Mouse (Mus musculus) heart, embryonic 13.5 days (tissue): ENCODE data around the gene Safb2. TPM values are rescaled to one million over a fixed set of nuclear protein-coding genes. Genes with fewer than 3 reads are reported as not detected.

Experiments
- ATAC-seq: fragments of 200-750 bp; cut with Nextera tagmentation; 2 replicates; pipeline ENCODE4 v1.8.0; 2017; ENCODE audit warnings: moderate TSS enrichment; ENCODE audit not compliant: insufficient number of reproducible peaks, low FRiP score, low TSS enrichment; ENCODE audit errors: extremely low read depth
- H3K27ac ChIP-seq: fragments of 300-500 bp; sonication (generic); replicated peaks from 2 replicates; pipeline ENCODE4 v1.5.1; 2015; ENCODE audit warnings: moderate library complexity, mild to moderate bottlenecking, inconsistent platforms
- H3K27me3 ChIP-seq: fragments of 300-500 bp; sonication (generic); replicated peaks from 2 replicates; pipeline ENCODE4 v1.6.1; 2015; ENCODE audit warnings: mild to moderate bottlenecking, inconsistent platforms
- H3K36me3 ChIP-seq: fragments of 300-500 bp; sonication (generic); 2 replicates; pipeline ENCODE4 v1.6.1; 2015; ENCODE audit warnings: mild to moderate bottlenecking, inconsistent platforms
- H3K4me1 ChIP-seq: fragments of 300-500 bp; sonication (generic); 2 replicates; pipeline ENCODE4 v1.6.1; 2015; ENCODE audit warnings: inconsistent platforms
- H3K4me2 ChIP-seq: fragments of 300-500 bp; sonication (generic); 2 replicates; pipeline ENCODE4 v1.6.1; 2015; ENCODE audit warnings: inconsistent platforms, mild to moderate bottlenecking, moderate library complexity
- H3K4me3 ChIP-seq: fragments of 300-500 bp; sonication (generic); 2 replicates; pipeline ENCODE4 v1.5.1; 2015; ENCODE audit warnings: moderate library complexity, mild to moderate bottlenecking, inconsistent platforms
- H3K9ac ChIP-seq: fragments of 300-500 bp; sonication (generic); 2 replicates; pipeline ENCODE4 v1.6.1; 2015; ENCODE audit warnings: inconsistent platforms, mild to moderate bottlenecking, moderate library complexity
- H3K9me3 ChIP-seq: fragments of 300-500 bp; sonication (generic); 2 replicates; pipeline ENCODE4 v1.6.1; 2016; ENCODE audit warnings: inconsistent platforms
- WGBS: fragments of 180-500 bp; shearing (Covaris S2); methylation state at CpG from one replicate; pipeline ENCODE4 v1.1.7; 2015; ENCODE audit warnings: mixed read lengths; 5-methylcytosine and 5-hydroxymethylcytosine counted together
- polyA plus RNA-seq: library from polyadenylated mRNA; unstranded; fragments of >200 nt; fragmentation: Nextera tagmentation; extraction: Ambion mirVana; gene quantifications from 2 replicates; pipeline ENCODE4 v1.2.1, GENCODE M21; 2015

The Safb2 gene
- polyA plus RNA-seq, 1 experiment from 2014 or later, result 50.2 TPM

DNA sequence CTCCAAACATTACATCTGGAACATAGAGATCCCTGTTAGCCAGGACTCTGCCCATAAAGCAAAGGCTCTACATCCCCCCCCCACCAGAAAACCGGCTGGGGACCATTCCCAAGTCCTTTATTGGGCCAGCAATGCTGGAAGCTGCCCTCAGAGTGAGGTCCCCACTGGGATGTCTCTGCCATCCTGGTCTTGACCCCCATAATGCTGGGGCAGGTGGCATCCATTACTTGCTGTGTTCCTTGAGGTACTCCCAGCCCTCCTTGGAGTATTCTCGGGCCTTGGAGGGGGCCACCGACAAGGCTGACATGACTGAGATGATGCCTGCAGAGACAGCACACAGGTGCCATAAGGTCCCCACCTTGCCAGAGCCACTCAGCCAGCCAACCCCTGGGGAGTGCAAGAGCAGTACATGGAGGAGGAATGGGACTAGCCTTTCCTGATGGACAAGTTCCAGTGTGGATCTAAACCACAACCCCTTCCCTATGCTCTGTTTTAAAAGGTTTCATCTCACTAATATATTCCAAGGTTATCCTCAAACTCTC, 23.2 kb upstream of the Safb2 start:
- no peak for ATAC-seq
- Histone ChIP-seq H3K9me3 (no peaks in the 10 kb centered on the region), H3K4me2 (no peak overlapping the region), H3K4me1 (peaks cover 29% of the 10 kb centered on the region), H3K27me3 (no peaks in the 10 kb centered on the region), H3K27ac (no peak overlapping the region), H3K9ac (peak overlapping the region; percentile 85; the same call in 1 of the 2 replicates), H3K36me3 (peaks cover 57% of the 10 kb centered on the region), H3K4me3 (no peak overlapping the region)
- 78% methylated on average over 3 of the region's 3 CpGs for WGBS

DNA sequence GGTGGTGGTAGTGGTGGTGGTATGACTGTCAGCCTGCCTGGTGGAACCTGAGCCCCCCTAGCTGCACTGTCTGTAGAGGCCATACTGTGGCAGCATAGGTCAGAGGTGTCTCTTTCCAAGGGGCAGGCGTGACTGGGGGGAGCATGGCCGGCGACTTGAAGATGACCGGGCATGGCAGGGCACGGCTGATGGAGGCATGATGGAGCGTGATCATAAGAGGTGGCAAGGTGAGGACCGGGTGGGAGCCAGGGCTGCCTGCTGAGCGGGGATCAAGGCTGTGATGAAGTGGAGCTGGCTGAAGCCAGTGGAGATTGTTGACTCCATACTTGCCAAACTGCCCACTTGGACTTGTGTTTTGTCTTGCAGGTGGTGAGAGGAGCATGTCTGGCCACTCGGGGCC, 21.0 kb upstream of the Safb2 start:
- Histone ChIP-seq H3K27ac (no peak overlapping the region), H3K9me3 (no peaks in the 10 kb centered on the region), H3K27me3 (no peaks in the 10 kb centered on the region), H3K4me1 (peaks cover 16% of the 10 kb centered on the region), H3K36me3 (peaks cover 79% of the 10 kb centered on the region), H3K4me2 (no peak overlapping the region), H3K4me3 (no peak overlapping the region), H3K9ac (no peak overlapping the region)
- no peak for ATAC-seq
- WGBS, result 87% methylated on average over 9 of the region's 9 CpGs

DNA sequence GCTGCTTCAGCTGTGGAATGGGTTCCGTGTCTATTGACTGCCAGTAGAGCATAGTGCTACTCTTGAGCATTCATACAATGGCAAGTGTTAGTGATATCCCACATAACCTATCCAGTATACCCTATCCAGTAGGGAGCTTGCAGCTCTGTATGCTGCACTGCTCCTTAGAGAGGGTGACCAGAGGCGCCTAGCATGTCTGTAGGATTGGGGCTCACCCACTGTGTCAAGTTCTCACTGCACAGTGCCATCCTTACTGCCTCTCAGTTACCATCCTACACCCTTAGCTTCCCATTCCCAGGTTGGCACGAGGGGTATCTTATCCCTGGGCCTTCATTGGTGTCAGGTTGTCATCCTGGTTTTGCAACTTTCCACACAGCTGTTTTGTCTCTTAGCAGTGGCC, 20.0 kb upstream of the Safb2 start:
- no peak for ATAC-seq
- Histone ChIP-seq H3K4me3 (no peak overlapping the region), H3K9ac (no peak overlapping the region), H3K9me3 (no peaks in the 10 kb centered on the region), H3K4me1 (peaks cover 11% of the 10 kb centered on the region), H3K4me2 (no peak overlapping the region), H3K36me3 (peaks cover 89% of the 10 kb centered on the region), H3K27ac (no peak overlapping the region), H3K27me3 (no peaks in the 10 kb centered on the region)
- 96% methylated on average over 3 of the region's 3 CpGs for WGBS

DNA sequence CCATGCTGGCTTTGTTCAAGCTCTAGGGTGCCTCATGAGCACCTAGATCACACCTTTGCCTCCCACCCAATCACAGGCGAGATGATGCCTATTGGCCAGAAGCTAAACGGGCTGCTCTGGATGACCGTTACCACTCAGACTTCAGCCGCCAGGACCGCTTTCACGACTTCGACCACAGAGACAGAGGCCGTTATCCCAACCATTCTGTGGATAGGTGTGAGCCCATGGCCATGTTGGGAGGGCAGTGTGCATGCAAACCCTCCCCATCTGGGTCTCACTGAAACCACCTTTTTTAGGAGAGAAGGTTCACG, 19.6 kb upstream of the Safb2 start:
- H3K27ac ChIP-seq, result no peak overlapping the region
- no peak overlapping the region for H3K4me3 ChIP-seq
- peaks cover 93% of the 10 kb centered on the region for H3K36me3 ChIP-seq
- no peaks in the 10 kb centered on the region for H3K27me3 ChIP-seq
- no peak overlapping the region for H3K9ac ChIP-seq
- no peak overlapping the region for H3K4me2 ChIP-seq
- peaks cover 11% of the 10 kb centered on the region for H3K4me1 ChIP-seq
- ATAC-seq, result no peak
- no peaks in the 10 kb centered on the region for H3K9me3 ChIP-seq
- WGBS, result 86% methylated on average over 9 of the region's 9 CpGs

DNA sequence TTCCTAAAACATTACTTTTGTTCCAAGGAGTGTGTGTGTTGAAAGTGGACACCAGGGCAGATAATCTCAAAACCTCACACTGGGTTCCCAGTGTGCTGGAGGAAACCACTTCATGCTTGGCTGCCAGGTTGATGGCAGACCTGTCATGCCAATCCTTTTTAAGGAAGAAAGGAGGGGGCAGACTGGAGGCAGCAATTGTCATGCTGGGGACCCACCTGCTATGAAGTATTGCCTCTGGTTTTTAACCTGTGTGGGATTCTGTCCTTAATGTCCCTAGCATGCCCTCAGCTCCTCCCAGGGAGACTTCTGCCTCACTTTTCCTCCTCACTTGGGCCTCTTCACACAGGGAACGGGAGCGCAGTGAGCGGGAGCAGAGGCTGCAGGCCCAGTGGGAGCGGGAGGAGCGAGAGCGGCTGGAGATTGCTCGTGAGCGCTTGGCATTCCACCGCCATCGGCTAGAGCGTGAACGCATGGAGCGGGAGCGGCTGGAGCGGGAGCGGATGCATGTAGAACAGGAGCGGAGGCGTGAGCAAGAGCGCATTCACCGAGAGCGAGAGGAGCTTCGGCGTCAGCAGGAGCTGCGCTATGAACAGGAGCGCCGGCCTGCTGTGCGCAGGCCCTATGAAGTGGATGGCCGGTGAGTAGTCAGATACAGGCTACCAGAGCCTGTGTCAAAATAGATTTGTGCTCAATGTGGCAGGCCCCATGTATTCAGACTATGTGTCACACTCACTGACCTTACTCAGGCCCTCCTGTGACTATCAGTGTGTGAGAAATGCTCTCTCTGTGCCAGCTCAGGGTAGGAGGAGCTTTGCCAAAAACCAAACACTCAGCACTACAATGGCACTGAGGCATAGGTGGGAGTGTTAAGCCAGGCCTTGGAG, 19.0 kb upstream of the Safb2 start:
- no peak overlapping the region for H3K4me2 ChIP-seq
- ATAC-seq, result no peak
- H3K4me1 ChIP-seq, result peaks cover 6% of the 10 kb centered on the region
- no peak overlapping the region for H3K27ac ChIP-seq
- H3K4me3 ChIP-seq, result no peak overlapping the region
- H3K27me3 ChIP-seq, result no peaks in the 10 kb centered on the region
- peaks cover 93% of the 10 kb centered on the region for H3K36me3 ChIP-seq
- 91% methylated on average over 28 of the region's 28 CpGs for WGBS
- no peaks in the 10 kb centered on the region for H3K9me3 ChIP-seq
- no peak overlapping the region for H3K9ac ChIP-seq

DNA sequence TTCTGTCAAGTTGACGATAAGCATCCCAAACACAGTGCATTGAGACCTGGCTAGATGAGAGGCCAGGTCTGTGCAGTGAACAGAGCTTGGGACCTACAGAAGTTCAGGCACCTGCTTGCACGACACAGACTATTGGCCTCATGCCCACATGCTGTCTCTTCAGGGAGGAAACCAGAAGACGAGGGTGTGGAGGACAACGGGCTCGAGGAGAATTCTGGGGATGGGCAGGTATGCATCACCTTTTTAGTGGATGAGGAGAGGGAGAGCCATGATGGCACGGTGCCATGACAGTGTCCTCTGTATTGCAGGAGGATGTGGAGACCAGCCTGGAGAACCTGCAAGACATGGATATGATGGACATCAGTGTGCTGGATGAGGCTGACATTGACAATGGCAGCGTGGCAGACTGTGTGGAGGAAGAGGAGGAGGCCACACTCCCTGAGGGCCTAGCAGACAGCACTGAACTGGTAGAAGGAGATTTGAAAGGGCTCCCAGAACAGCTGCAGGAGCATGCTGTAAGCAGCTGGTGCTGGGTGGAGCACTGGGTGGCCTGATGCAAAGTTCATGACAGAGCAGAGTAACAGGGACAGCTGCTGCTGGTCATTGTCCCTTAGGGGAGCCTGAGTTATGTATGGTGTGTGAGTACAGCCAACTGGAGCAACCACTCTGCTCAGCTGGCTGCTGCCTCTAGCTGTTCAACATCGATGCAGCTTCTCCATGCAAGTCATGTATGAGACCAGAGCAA, 9.3 kb upstream of the Safb2 start:
- Histone ChIP-seq H3K4me3 (no peak overlapping the region), H3K36me3 (peaks cover 96% of the 10 kb centered on the region), H3K4me1 (peaks cover 9% of the 10 kb centered on the region), H3K27ac (no peak overlapping the region), H3K4me2 (no peak overlapping the region), H3K9ac (no peak overlapping the region), H3K9me3 (no peaks in the 10 kb centered on the region), H3K27me3 (no peaks in the 10 kb centered on the region)
- no peak for ATAC-seq
- 83% methylated on average over 8 of the region's 8 CpGs for WGBS

DNA sequence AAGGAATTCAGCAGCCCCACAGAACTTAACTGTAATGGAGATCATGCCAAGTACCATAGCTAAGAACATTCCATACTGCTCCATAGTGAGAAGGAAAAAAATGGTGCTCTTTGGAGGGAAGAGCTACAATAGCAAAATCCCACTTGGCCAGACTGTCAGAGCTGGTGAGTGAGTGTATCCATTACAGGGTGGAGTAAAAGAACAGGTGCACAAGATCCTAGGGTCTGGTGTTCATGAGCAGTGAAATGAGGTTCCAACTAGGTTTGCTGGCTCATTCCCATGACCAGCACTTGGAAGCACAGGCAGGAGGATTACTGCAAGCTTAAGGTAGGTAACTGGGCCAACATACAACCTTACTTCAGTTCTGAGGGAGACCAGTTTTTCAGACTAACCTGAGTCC, 8.2 kb upstream of the Safb2 start:
- peaks cover 19% of the 10 kb centered on the region for H3K4me1 ChIP-seq
- H3K9ac ChIP-seq, result no peak overlapping the region
- H3K9me3 ChIP-seq, result no peaks in the 10 kb centered on the region
- no peak overlapping the region for H3K4me2 ChIP-seq
- H3K4me3 ChIP-seq, result no peak overlapping the region
- H3K27ac ChIP-seq, result no peak overlapping the region
- ATAC-seq, result no peak
- no peaks in the 10 kb centered on the region for H3K27me3 ChIP-seq
- peaks cover 100% of the 10 kb centered on the region for H3K36me3 ChIP-seq

DNA sequence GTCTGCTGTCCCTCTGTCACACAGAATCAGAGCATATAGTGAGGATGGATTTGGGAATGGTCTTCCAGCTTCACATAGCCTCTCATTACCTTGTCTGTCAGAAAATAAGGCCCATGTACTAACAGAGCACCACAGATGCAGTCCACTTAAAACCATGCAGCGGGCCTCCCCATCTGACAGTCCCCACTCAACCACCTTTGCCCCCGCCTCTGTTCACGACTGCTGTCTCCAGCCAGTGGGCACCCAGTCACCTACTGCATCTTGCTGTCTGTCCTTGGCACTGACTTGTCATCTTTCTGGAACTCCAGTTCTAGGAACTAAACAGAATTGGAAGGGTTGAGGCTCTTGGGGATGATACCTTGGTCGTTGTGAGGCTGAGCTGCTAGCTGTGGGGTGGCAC, 4.5 kb upstream of the Safb2 start:
- Histone ChIP-seq H3K4me3 (no peak overlapping the region), H3K4me2 (no peak overlapping the region), H3K9ac (no peak overlapping the region; the same call in 1 of the 2 replicates), H3K9me3 (no peaks in the 10 kb centered on the region), H3K36me3 (peaks cover 80% of the 10 kb centered on the region), H3K4me1 (peaks cover 37% of the 10 kb centered on the region), H3K27ac (no peak overlapping the region), H3K27me3 (no peaks in the 10 kb centered on the region)
- no peak for ATAC-seq
- 92% methylated on average over 4 of the region's 4 CpGs for WGBS

DNA sequence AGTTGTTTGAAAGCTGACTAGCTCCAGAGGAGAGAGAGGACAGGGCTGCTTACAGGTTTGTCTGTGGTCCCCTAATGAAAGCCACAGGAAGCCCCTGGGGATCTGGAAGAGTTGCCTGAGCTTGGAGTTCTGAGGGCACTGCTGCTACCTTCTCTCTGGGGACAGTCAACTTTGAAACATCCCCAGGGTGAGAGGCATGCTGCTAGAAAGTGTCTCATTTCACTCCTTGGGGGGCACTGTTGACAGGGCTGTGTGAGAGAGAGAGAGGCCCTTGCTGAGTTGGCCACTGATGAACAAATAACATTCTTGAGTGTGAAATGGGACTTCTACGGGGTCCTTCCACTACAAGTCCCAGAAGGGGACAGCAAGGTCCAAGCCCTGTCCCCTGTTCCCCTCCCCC, 3.4 kb upstream of the Safb2 start:
- peaks cover 45% of the 10 kb centered on the region for H3K4me1 ChIP-seq
- 58% methylated on average over 1 of the region's 1 CpGs for WGBS
- peak overlapping the region; percentile 93 for H3K4me2 ChIP-seq
- H3K9me3 ChIP-seq, result no peaks in the 10 kb centered on the region
- no peaks in the 10 kb centered on the region for H3K27me3 ChIP-seq
- peak overlapping the region; percentile 1; the same call in 1 of the 2 replicates for H3K4me3 ChIP-seq
- peak overlapping the region; percentile 96 for H3K9ac ChIP-seq
- ATAC-seq, result no peak
- H3K27ac ChIP-seq, result no peak overlapping the region
- peaks cover 71% of the 10 kb centered on the region for H3K36me3 ChIP-seq

DNA sequence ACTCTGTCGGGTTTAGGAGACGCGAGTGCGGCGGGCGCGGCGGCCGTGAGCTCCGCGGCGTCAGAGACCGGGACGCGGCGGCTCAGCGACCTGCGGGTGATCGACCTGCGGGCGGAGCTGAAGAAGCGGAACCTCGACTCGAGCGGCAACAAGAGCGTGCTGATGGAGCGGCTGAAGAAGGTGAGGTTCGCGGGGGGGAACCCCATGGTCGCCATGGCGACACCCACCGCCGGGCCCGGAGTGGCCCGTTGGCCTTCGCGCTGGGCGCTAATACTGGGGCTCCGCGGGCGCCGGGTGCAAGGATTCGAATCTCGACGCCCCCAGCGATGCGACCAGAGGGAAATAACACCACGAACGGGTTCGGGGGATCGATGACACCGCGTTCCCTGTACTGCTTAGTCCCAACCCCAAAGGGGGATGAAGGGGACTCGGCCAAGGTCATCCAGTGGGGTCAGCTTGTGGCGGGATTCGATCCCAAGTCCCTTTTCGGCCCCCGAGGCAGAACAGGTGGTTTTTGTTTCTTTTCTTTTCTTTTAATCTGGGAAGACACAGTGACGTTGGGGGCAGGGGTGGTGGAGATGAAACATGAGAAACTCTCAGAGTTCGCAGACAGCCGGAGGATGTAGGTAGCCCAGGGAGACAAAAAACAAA, 911 bp upstream of the Safb2 start:
- Histone ChIP-seq H3K4me3 (peak overlapping the region; percentile 94), H3K27me3 (no peaks in the 10 kb centered on the region), H3K4me2 (peak overlapping the region; percentile 93), H3K9ac (peak overlapping the region; percentile 96), H3K27ac (peak overlapping the region; percentile 97), H3K4me1 (peaks cover 61% of the 10 kb centered on the region), H3K36me3 (peaks cover 71% of the 10 kb centered on the region), H3K9me3 (no peaks in the 10 kb centered on the region)
- ATAC-seq, result 0 out of 2 replicates have a peak, but pooled peaks have one; percentile 7
- WGBS, result under 1% methylated on average over 61 of the region's 61 CpGs

DNA sequence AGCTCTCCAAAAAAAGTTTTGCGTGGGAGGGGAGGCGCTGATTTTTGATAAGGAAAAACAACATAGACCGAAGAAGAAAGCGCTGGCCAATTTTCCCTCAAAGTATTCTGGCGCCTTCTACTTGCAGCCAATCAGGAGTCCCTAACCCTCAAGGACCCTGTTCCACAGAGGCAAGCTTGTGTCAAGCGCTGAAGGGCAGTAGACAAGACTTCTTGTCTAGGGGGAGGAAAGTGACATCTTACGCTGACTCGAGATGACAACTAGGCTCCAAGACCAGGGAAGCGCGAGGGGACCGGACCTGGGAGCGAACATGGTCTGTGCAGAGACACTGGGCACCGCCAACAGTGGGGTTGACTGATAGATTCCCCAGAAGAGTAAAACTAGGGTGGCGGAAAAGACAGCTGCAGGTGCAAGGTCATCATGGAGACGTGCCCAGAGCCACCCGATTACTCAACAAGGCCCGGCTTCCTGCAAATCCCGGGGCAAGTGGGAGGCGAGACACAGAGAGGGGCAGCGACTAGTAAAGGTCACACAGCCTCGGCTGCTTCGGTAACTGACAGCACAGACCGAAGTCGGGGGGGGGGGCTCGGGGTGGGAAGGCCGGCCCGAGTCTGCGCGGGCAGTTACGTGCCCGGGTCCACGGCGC, 651 bp downstream of the Safb2 start:
- Histone ChIP-seq H3K36me3 (peaks cover 71% of the 10 kb centered on the region), H3K9me3 (no peaks in the 10 kb centered on the region), H3K27me3 (no peaks in the 10 kb centered on the region), H3K9ac (peak overlapping the region; percentile 97), H3K27ac (peak overlapping the region; percentile 97), H3K4me1 (peaks cover 58% of the 10 kb centered on the region), H3K4me2 (peak overlapping the region; percentile 93), H3K4me3 (peak overlapping the region; percentile 94)
- WGBS, result 1% methylated on average over 33 of the region's 33 CpGs
- ATAC-seq, result no peak
